Mouse (Mus musculus): ENCODE results near the gene Gm5799.
A peak's percentile ranks its signal among the peaks of the same experiment; 100 is the strongest.
"Not testable (repeated sequence)": the region's sequence is repeated elsewhere in the genome, so short reads cannot be mapped to it uniquely, and the experiment has no call there.

The Gm5799 gene

DNA sequence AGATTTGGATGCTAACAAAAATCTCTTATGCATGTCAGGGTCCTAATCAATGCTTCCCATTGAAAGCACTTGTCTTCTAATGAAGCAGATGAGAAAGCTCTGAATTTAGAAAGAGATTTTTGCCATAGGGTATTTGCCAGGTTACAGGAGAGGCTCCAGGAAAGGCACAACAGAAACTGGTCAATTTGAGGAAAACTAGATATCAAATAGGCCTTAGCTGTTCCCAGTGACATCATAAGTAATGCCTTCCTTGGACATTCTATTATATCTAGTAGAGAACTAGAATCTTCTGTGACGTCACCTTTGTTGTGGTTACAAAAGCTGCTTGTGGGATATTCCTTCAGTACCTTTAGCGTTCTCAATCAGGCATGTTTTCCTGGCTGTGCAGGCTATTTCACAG is at the start of gene Gm5799:
Gene Gm5799 (plus strand): TSS at position 301 of the 400 bp plus-strand sequence.
- not testable (repeated sequence) for DNase-seq

DNA sequence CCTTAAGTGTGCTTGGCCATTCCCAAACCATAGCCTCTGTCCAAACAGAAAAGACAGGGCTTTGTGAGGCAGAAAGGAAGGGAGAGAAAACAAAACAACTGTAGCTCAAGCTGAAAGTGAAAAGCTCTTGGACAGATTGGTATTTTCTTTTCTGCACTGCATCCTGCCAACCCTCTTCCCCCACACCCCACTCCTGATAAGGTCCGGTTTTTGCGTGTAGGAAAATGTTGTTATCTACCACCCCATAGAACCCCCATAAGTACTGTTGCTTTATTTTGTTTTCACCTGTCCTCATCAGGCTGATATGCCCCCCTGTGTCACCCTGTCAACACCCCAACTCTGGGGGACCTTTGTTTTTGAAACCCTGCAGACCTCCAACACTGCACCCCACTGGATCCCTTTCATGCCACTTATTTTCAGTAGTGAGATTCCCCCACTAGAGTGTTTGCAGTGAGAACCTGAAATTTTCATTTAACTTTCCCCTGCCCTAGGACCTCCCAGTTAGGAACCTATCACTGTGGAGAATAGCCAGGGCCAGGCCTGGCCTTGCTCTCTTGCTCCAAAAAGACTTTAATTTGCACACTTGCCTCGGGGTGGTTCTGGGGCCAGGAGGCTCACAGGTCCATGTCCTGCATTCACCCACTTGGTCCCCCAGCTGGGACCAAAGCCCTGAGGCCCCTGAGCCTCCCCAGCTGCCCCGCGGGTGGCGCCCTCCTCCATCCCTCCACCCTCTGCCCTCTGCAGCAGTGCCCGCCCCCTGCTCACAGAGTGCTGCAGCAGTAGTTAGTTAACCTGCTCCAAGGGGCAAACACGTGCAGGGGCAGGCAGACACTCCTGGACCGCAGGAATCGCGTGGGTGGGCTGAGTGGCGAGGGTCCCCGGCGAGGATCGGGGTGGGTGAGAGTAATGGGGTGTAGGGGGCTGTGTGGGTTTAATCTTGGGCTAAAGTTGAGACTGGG is 12.0 kb upstream of the Gm5799 start:
- DNase-seq: peak; percentile 3 to 8

DNA sequence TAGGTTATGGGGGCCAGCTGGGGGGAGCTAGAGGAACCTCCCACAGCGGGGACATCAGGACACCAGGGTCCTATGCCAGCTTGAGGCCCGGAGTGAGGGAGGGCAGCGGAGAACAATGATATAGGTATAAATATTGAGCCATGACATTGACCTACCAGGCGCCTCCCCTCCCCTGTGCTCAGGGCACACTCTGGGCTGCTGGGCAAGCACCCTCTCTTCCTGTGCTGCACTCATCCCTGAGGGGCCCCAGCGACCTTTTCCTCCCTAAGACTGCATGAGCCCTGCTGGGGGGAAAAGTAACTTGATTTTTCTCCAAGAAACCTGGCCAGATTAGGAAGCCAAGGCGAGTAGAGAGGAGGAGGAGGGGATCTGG is 11.4 kb upstream of the Gm5799 start:
- DNase-seq: not testable (repeated sequence)

DNA sequence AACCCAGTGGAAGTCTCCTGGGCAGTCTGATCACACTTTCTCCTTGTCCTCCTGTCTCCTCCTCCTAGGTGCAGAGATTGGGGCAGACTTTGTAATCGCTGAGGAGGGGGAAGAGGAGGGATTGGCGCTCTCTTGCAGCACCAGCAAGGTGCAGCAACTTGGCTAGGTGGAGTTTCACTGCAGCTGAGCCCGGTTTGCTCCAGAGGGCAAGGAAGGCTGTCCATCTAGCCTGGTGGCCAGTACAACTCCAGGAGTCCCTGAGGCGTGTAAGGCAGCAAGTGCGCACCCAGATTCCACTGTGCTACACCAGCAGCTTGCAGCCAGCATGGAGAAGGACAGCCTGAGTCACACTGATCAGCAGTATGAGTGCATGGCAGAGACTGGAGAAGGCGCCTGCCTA is 11.0 kb upstream of the Gm5799 start:
- DNase-seq: peak; percentile 50 to 62

DNA sequence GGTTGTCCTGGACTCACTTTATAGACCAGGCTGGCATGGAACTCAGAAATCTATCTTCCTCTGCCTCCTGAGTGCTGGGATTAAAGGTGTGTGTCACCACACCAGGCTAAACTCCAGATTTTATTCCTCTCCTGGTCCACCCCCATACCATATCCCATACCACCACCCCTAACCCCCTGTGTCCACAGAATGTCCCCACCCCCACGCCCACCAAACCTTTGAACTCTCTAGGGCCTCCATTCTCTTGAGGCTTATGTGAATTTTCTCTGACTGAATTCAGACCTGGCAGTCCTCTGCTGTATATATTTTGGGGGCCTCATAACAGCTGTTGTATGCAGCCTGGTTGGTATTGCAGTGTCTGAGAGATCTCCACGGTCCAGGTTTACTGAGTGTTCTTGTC is 5.2 kb upstream of the Gm5799 start:
- DNase-seq: peak in 1 of 2 experiments; percentile 3

DNA sequence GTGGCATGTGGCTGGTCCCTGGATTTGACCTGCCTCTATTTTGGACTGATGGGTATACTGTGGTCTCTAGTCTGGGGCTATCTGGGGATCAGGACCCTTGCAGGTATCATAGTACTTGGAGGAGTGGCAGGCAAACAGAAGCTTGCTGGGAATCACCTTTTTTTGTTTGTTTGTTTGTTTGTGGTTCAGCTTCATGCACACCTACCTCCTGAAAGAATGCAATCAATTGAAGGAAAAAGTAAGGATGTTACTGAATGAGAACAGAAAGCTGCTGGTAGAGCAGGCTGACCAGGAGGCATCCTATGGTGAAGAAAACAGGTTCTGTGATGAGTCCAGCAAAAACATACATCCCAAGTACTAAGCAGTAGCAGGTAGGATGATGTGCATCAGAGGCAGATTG is 2.9 kb downstream of the Gm5799 start:
- not testable (repeated sequence) for DNase-seq

DNA sequence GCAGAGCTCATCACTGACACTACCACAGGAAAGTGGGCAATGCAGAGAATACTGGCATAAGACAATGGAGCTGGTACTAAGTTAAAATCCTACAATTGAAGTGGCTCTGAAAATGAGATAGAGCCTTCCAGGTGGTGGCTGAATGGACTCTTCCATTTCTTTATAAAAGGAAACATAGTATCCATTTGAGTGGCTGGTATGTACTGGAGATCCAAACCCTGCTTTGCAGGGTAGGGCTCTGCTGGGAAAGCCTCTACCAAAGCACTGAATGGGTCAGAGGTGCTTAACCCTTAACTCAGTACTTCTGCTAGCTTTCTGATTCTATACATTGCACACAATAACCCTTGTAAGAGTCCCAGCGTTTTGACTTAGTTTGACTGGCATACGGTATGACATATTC is 8.9 kb downstream of the Gm5799 start:
- not testable (repeated sequence) for DNase-seq

DNA sequence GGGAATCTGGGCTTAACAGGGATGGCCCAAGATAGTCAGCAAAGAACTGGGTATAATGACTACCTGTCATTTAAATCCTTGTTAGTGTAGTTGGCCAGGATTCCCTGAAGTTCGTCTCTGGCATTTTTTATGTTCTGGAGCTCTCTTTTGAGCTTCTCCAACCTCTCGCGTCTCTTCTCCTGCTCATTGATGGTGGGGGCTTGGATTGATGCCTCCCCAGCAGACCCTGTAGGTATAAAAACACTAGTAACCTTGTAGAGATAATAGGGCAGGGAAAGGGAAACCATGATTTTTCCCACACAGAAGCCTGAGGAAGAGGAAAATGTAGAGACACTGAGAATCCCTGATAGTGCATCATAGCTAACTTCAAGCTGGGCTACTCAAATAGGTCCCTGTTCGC is 34.6 kb downstream of the Gm5799 start:
- DNase-seq: not testable (repeated sequence)

DNA sequence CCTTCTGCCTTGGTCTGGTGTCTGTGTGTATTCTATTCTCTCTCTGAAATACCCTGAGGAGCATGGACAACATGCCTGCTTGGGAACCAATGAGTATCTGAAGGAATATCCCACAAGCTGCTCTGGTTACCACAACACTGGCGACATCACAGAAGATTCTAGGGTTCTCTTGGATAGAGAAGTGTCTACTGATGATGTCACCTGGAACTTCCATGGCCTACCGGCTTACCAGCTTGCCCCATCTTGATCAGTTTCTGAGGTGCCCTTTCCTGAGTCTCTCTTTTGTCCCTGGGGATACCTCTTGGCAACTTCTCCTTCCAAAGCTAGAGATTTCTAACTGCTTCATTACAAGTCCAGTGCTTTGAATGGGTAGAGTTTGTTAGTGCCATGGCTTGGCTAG is 35.7 kb downstream of the Gm5799 start, which contains the start of gene Gm17654:
Gene Gm17654 (minus strand): TSS at position 101 of the 400 bp plus-strand sequence.
- not testable (repeated sequence) for DNase-seq

Measured in kidney, postnatal 4 days (tissue).